Mouse (Mus musculus) heart, postnatal 10 days (tissue): ENCODE data around the gene Uchl4. TPM values are rescaled to one million over a fixed set of nuclear protein-coding genes. Genes with fewer than 3 reads are reported as not detected.
A peak's percentile ranks its signal among the peaks of the same experiment; 100 is the strongest.
"Not testable (repeated sequence)": the region's sequence is repeated elsewhere in the genome, so short reads cannot be mapped to it uniquely, and the experiment has no call there.

Source experiments
- DNase-seq, 2 experiments: peaks; one replicate each; pipeline ENCODE4 v3.0.0; 2021
- intact Hi-C: fragments of 180-260 bp; cut with DNase I; formaldehyde crosslinking; loops from one replicate; pipeline ENCODE4 v1.15.1; 2025
- total RNA-seq, 2 experiments: library from RNA; stranded (reverse); gene quantifications; 2 replicates each; pipeline ENCODE4 v1.2.3; 2021

Uchl4 gene
- total RNA-seq = 1 to 10 TPM; 2.1 to 2.2 TPM

DNA sequence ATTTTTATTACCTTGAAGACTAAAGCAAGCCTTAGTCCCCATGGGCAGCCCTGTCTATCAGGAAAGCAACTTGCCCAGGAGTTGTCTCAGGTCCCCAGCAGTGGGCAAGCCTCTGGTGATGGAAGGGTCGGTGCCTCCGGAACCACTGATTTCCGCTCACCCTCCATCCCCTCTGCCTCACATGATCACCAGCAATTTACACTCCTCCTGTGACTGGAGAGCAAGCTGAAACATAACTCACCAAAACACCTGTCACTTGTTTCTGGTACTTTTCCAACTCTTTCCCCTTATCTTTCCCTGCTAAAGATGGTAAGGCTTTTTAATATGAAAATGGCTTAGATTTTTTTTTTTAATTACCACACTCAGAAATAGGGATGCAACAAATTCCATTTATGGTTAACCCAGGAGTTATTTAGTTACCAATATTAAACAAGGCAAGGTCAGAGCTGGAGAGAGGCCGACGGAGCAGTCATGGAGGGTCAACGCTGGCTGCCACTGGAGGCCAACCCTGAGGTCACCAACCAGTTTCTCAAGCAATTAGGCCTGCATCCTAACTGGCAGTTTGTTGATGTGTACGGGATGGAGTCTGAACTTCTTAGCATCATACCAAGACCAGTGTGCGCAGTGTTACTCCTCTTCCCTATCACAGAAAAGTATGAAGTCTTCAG is at the start of gene Uchl4:
Uchl4 (plus strand) TSS at position 434 of the 668 bp plus-strand sequence.
- DNase-seq = no peak
- intact Hi-C loops = no loop called here

DNA sequence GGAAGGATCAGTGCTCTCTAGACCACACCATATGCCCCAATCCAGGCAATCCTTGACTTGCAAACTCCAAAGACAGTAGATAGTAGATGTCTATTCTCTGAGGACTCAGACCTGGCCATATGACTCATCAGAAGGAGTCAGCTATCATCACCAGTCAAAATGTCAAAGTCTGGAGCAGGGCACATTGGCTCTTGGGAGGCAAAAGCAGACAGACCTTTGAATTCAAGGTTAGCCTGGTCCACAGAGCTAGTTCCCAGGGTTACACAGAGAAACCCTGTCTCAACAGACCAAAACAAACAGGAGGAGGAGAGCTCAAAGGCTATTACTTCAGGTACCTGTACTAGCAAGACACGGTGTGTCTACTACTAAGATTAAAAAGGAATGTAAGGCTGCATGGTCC is 41.1 kb upstream of the Uchl4 start:
- DNase-seq = no peak
- intact Hi-C loops = no loop called here

DNA sequence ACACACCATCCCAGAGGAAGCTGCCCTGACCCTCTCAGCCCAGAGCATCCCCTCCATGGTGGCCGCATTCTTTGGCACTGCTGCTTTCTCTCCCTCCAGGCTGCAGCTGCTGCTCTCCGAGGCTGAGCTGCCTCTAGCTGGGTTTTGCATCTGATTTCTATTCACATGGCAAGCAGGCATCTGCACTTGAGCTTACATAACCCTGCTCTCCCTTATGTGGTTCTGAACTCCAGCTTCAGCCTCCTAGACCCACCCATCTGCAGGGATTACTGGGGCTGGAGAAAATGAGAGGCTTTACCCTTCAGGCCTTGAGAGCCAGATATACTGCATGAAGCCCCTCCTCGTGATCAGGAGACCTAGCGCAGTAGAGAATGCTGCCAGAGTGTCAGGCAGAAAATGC is 39.4 kb upstream of the Uchl4 start:
- intact Hi-C loops = no loop called here
- peak; percentile 30 to 33 for DNase-seq

DNA sequence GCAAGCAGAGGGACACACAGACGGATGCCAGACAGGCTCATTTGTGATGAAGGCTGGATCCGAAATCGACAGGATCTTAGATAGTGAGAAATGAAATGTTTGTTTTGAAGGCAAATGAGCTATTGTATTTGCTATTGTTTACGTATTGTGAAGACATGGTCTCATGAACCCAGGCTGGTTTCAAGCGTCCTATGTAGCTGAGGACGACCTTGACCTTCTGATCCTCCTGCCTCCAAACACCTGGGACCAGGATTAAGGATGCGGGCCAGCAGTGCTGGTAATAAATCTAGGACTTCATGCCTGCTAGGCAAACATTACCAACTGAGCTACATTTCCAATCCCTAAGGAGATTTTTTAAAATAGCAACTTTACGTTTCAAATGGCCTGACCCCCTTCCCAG is 37.5 kb upstream of the Uchl4 start:
- intact Hi-C loops = no loop called here
- no peak for DNase-seq

DNA sequence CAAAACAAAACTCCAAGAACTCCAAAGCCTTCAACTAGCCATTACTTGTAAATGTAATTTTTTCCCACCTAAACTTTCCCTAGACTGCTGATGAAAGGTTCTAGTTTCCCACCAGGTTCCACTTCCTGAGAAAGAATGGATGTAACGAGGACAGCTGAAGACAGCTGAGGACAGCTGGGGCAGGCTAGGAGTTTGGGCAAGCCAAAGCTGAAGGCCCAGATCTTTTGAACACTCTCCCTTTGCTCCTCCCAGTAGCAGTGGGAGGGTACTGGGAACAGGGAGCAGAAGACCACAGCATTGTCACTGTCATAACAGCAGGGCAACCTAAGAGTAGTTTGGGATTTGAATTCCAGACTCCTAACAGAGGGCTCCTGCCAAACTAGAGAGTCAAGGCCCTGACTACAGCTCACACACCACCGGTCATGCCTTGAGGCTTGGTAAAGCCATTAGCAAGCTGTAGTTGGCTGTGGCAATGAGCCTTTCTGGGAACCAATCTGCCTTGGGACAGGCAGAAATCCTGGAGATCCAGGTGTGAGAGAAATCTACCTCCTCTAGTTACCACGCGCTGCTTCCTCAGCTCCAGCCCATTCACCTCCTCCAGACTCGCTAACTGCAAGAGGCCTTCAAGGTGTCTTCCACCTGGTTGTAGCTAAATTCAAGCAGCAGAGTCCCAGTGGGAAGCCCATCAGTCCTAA is 36.8 kb upstream of the Uchl4 start:
- DNase-seq = peak; percentile 14 to 20
- intact Hi-C loops = no loop called here

- DNase-seq, intact Hi-C loops: not testable (repeated sequence)
Measured at GRCm38 (mm10) chr9:64198763-64199418, 36.1 kb upstream of the Uchl4 start.

DNA sequence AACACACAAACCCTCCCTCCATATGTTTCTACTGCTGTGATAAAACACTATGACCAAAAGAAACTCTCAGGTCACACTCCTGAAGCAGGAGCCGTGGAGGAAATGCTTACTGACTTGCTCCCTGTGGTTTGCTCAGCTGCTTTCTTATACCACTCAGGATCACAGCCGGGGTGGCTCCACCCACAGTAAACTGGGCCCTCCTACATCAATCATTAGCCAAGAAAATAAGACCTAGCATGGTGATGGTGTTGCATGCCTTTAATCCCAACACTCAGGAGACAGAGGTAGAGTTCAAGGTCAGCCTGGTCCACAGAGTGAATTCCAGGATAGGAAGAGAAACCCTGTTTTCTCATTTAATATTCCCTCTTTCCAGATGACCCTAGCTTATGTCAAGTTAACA is 35.1 kb upstream of the Uchl4 start:
- DNase-seq = no peak
- intact Hi-C loops = no loop called here

GRCm38 (mm10) chr9:64202331-64202730 is 32.7 kb upstream of the Uchl4 start:
- intact Hi-C loops = no loop called here
- DNase-seq = no peak

DNA sequence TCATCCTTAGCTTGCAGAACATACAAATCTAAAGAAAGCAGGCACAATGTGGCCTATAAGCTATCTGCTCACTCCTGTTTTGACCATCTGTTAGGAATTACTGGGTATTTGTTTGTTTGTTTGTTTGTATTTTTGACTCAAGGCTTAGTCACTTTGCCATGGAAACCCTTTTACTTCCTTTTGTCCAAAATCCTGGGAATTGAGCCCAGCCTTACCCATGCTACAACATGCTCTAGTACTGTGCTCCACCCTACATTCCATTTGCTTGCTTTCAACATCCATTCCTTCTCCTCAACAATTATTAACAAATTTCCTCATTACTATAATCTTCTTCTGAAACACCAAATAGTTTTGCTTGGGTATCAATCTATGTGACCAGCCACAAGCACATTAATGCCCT is 32.1 kb upstream of the Uchl4 start:
- intact Hi-C loops = no loop called here
- DNase-seq = no peak

- DNase-seq = peak; percentile 33 to 35
- intact Hi-C loops = no loop called here
Measured at GRCm38 (mm10) chr9:64207509-64208084, 27.4 kb upstream of the Uchl4 start.

DNA sequence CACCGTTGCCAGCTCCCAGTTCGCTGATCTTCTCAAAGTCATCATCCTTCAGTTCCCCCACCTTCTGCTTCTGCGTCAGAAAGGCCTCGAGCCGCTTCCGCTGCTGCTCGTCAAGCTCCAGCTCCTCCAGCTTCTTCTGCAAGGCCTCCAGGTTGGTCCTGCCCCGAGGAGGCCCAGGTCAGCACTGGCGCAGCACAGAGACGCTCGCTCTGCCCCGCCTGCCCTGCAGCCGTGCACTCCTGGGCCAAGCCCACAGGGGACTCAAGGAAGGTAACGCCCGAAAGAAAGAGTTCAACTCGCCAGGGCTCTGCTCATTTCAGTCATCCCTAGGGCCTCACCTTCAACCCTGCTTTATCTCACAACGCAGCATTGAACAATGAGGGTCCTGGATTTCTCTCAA is 20.5 kb upstream of the Uchl4 start:
- no peak for DNase-seq
- intact Hi-C loops = no loop called here

DNA sequence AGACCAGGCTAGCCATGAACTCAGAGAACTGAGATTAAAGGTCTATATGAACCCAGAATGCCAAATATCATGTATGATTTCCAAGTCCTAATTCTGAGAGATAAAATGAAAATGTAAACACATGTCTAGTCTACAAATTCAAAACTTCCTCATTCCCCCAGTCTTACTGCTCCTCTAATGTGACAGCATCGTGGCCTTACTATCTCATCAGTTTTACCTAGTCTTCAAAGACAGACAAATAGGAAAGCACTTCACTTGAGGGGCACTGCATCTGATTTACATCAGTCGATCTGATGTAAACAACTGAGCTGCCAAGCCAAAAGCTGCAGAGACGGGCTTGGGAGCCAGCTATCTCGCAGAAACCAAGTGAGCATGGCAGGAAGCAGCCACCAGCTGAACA is 18.9 kb upstream of the Uchl4 start:
- DNase-seq = no peak
- intact Hi-C loops = no loop called here

DNA sequence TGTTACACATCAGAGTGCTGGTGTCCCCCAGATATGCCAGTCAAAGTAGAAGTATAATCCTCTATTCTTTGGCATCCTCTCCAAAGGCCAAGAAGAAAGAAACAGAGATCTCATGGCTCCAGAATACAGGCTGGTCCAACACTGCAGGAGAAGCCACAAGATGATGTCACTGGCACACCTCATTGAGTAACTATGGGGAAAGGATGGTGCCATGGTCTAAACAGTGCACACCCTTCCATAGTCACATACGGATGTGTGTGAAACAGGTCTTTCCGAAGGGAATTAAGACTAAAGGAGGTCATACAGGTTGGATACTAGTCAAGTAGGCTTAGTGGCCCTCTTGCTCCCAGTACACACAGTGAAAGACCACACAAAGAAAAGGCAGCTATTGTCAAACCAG is 18.4 kb upstream of the Uchl4 start:
- DNase-seq = no peak
- intact Hi-C loops = no loop called here

GRCm38 (mm10) chr9:64217887-64218286 is 17.1 kb upstream of the Uchl4 start:
- no peak for DNase-seq
- intact Hi-C loops = no loop called here

DNA sequence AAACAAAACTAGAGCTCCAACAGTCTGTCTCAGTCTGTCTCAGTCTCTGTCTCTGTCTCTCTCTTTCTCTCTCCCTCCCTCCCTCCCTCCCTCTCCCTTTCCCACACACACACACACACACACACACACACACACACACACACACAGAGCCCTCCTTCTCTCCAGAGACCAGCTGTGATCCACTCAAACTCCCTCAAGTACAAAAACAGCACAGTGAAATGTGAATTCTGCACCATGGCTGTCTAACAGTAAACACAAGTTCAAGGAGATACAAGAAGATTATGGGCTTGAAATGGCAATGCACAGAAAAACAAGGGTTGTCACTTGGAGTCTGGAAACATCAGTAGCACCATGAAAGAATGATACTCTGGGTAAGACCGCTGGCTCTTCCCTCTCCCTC is 15.7 kb upstream of the Uchl4 start:
- intact Hi-C loops = no loop called here
- no peak for DNase-seq

DNA sequence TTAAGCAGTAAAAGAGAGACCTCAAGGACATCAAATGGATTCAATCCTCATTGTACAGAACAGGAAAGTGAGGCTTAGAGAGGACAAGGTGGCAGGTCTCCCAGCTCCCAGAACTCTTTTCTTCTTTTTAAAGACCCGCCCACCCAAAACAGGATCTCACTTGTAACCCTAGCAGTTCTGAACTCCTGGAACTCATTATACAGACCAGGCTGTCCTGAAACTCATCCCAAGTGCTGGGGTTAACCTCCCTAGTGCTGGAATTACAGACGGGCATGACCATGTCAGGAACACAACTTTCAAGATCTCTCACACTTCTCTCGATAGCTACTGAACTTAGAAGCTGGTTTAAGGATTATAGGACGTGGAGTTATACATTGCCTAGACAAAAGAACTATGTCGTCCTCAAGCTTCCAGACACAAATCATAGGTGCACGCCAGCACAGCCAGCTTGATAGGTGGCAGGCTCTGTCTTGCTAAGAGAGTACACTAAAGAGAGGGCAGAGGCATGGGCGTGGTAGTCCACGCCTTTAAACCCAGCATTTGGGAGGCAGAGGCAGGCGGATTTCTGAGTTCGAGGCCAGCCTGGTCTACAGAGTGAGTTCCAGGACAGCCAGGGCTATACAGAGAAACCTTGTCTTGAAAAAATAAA is 15.1 kb upstream of the Uchl4 start:
- no peak for DNase-seq
- intact Hi-C loops = no loop called here

GRCm38 (mm10) chr9:64220603-64221002 is 14.4 kb upstream of the Uchl4 start:
- DNase-seq = no peak
- intact Hi-C loops = no loop called here

GRCm38 (mm10) chr9:64221480-64221879 is 13.5 kb upstream of the Uchl4 start:
- DNase-seq = no peak
- intact Hi-C loops = no loop called here

DNA sequence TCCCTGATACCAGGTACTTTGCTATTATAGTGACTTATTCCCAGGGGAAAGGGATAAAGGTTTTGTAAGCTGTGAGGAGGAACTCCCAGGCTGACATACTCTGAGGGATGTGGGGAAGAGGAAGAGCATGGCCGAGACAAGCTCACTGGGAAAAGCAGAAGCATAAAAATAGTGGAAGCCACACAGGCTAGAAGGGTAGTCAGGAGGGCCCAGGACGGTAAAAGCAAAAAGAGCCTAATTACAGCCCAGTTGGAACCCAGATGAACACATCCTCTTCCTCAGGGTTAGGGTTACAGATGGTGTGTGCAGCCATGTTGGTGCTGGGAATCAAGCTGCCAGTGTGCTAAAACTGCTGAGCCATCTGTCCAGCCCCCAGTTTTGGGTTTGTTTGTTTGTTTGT is 12.9 kb upstream of the Uchl4 start:
- no peak for DNase-seq
- intact Hi-C loops = no loop called here

- DNase-seq = no peak
- intact Hi-C loops = no loop called here
Measured at GRCm38 (mm10) chr9:64225805-64226204, 9.2 kb upstream of the Uchl4 start.

DNA sequence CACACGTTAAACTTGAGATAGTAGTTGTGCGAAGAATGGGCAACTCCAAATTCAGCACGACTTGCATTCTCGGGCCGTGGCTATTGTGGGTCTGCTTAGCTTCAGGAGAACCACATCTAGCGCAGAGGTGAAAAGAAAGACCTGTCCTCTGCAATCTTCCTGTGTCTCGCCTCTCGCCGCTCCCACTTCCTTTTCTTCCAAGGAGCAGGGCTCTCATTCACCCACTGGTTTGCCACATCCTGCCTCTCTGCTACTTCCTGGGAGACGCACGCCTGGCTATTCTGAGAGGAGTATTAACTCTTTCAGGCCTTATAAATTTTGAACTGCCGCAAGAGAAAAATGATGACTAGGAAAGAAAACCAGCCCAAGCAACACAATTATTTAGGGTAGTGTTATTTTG is 7.3 kb upstream of the Uchl4 start:
- intact Hi-C loops = no loop called here
- DNase-seq = no peak
